Mouse (Mus musculus) induced T-regulatory cell, adult 2 months (primary cell): ENCODE results near the gene Pcyt1a.
A peak's percentile ranks its signal among the peaks of the same experiment; 100 is the strongest.

ENCODE experiments used
- DNase-seq: peaks from one replicate; pipeline ENCODE4 v3.0.0-alpha.2; 2012; ENCODE audit warnings: low read depth

The Pcyt1a gene

GRCm38 (mm10) chr16:32509066-32509942, 78.6 kb downstream of the Pcyt1a start:
- no peak for DNase-seq

- DNase-seq: no peak
Observed at GRCm38 (mm10) chr16:32510399-32511337, 79.9 kb downstream of the Pcyt1a start.

DNA sequence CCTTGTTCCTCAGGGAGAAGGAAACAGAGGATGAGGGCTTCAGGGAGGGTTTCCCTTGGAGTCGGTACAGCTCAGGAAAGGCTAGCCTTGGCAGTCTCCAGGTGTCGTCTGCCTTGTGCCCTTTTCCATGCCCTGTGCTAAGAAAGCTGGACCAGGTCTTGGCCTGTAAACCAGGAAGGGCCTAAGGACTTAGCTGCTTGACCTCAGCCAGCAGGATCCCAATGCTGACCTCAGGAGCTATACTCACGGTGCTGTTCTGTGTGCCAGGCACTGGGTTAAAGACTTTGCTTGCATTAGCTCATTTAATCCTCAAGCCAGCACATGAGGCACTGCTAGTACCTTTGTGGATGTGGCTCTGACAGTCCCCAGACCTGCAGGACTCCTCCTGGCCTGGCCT, 80.6 kb downstream of the Pcyt1a start:
- DNase-seq: no peak

- no peak for DNase-seq
Observed at GRCm38 (mm10) chr16:32511827-32512490, 81.2 kb downstream of the Pcyt1a start.

DNA sequence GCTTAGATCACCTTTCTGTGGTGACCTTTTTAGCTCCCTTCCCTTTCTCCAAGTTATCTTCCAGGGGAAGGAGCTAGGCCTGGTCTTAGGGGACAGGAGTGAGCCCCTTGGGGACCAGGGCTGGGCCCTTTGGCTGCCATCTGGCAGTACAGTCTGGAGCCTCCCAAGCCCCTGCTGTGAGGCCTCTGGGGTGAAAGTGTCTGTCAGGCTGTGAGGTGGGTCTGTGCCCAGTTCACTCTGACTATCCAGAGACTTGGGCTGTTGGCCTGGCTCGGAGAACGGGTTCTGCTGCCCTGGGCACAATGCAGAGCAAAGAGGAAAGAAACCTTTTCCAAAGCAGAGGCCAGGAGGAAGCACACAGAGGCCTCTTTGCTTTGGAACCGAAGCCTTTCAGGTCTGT, 82.2 kb downstream of the Pcyt1a start:
- DNase-seq: no peak

- no peak for DNase-seq
Observed at GRCm38 (mm10) chr16:32513401-32513800, 82.7 kb downstream of the Pcyt1a start.

DNA sequence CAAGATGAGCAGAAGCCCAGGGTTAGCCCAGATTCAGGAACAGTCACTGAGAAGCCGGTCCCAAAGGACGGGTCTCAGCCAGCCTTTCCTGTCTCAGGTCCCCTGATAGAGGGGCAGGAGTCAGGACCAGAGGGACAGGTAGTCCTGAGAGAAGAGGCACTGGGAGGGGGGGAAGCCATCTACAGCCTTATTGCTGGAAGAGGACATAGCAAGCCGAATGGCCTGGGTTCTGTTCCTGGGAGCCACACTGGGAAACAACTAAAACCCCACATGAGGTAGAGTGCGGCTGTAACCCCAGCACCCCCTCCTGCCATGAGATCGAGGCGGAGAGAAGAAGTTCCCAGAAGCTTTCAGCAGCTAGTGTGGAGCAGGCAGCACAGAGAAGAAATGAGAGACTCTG, 83.2 kb downstream of the Pcyt1a start:
- DNase-seq: no peak

- peak; percentile 73 for DNase-seq
Observed at GRCm38 (mm10) chr16:32516006-32516962, 85.6 kb downstream of the Pcyt1a start.

- DNase-seq: no peak
Observed at GRCm38 (mm10) chr16:32517785-32518481, 87.2 kb downstream of the Pcyt1a start.

DNA sequence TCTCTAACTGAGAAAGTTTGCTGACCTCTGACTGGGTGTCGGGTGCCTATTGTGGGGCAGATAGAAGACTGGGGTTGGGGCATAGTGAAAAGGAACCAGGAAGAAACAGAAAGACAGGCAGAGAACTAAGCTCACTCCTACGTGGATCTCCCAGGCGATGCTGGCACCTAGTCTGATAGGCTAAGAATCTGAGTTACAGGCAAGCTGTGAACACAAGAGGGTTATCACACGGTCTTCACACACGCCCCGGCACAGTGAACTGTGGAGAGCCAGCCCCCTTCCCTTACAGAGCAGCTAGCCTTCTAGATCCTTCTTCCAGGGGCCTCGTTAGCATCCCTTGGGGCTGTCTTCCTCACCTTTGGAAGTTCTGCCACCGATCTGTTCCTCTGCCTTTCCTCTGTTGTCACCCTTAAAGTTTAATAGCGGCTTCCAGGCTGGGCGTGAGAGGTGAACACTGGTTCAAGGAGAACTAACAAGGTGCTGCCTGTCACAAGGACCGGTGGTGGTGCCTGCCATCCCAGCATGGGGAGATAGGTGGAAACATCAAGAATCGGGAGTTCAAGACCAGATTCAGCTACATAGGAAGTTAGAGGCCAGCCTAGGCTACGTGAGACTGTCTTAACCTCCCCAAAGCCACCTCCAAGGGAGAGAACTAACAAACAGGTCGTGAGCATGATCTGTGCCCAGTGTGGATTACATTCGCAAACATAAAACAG, 89.1 kb downstream of the Pcyt1a start:
- peak; percentile 57 for DNase-seq

DNA sequence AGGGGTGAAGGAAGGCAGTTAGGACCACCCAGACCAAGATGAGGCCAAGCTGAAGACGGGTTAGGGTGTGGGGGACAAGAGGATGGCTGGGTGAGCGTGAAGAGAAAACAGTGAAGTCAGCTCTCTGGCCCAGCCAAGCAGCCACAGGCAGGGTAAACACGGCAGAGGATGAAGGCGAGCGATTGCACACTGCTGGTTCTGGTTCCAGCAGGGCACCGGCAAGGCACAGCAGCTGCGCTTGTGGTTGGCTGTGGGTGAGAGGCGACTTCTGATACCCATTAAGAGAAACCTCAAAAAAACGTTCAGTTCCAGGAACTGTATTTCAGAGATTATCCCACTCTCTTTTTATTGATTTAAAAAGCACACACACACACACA, 89.6 kb downstream of the Pcyt1a start:
- peak; percentile 82 for DNase-seq

DNA sequence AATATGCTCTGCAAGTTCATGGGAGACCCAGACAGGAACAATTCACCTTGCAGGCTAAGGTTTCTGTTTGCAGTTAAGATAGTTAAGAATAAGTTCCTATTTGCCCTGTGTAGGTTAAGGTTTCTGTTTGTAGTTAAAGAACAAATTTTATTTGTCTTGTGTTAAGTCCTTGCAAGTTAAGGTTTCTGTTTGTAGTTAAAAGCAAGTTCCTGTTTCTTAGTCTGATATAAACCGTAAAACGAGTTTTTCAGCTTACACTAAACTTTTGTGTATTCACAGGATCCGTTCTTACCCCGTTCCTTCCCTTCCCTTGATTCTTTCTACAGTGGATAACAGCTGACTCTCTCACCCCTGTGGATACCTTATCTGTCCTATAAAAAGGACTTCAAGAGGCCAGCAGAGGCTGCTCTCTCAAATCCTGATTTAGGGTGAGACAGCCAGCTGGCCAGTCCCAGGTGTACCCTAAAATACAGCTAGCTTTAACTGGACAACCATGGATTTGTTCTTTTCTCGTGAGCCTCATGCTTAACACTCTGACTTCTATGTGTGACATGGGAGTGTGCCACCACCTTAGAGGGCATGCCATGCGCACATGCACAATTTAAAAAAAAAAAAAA, 92.0 kb downstream of the Pcyt1a start:
- DNase-seq: peak; percentile 38

DNA sequence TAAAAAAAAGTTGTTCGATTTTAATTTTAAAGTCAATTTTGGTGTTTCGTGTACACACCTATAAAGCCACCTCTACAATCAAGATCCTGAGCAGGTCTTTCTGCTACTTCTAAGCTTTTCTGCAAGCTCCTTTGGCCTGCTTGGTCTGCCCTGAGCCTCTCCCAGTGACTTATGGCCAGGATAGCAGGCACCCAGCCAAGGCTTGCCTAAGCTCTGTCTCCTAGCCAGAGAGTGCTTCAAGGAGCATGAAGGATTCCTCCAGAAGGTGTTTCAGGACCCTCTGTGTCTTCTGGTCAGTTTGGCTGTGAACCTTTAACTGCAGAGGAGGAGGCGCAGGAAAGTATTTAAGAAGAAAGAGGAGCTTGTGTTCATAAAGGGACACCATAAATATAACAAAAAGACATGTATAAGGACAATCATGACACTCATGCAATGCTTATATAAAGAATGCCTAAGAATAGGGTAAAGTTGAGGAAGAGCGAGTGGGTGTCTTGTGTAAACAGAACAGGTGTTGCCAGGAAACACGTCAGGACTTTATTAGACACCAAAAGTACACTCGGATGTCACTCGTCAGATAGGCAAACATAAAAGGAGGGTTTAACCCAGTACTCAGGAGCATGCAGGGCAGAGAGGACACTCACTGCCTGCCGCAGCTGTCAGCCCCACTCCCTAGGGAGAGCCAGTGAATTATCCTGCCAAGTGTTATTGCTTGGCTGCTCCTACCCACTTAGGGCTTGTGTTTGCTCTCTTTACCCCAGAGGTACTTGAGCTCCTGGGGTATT, 92.9 kb downstream of the Pcyt1a start:
- peak; percentile 48 for DNase-seq

DNA sequence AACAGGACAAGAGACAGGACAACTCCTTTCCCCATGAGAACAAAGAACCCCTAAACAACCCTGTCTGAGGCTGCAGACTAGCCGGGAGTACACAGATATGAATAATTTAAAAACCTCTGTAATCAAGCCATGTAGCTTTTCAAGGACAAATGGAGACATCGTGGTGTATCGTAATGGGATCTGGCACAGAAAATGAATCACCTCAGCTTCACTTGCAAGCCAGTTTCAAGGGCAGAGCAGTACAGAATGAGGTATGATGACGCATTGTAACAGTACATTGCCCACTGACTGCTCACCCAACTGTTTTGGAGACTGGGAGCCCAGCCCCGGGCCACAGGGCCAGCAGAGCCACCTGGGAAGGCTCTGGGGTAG, 93.5 kb downstream of the Pcyt1a start:
- no peak for DNase-seq
